Mouse (Mus musculus) kidney, adult 18-20 months (tissue): ENCODE data around the gene Tpx2.

Experiments used
- DNase-seq: peaks from one replicate; pipeline ENCODE4 v3.0.0; 2021

The Tpx2 gene

GRCm38 (mm10) chr2:152821023-152821422 lies 26.7 kb upstream of the Tpx2 start:
- peak; percentile 61 for DNase-seq

GRCm38 (mm10) chr2:152821566-152821965 lies 26.2 kb upstream of the Tpx2 start:
- DNase-seq: no peak

DNA sequence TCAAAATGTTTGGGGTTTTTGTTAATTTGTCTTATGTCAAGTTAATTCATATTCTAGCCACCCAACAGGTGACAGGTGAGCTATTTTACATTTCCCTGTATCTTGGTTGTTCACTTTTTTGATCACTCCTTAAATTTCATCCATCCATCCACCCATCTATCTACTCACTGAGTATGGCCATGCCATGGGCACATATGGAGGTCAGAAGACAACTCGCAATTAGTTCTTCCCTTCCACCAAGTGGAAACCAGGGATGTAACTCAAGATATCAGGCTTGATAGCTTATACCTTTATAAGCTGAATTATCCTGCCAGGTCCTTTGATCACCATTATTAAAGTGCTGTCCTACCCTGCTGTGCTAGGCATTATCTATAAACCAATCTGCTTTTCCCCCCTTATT lies 24.0 kb upstream of the Tpx2 start:
- DNase-seq: no peak

DNA sequence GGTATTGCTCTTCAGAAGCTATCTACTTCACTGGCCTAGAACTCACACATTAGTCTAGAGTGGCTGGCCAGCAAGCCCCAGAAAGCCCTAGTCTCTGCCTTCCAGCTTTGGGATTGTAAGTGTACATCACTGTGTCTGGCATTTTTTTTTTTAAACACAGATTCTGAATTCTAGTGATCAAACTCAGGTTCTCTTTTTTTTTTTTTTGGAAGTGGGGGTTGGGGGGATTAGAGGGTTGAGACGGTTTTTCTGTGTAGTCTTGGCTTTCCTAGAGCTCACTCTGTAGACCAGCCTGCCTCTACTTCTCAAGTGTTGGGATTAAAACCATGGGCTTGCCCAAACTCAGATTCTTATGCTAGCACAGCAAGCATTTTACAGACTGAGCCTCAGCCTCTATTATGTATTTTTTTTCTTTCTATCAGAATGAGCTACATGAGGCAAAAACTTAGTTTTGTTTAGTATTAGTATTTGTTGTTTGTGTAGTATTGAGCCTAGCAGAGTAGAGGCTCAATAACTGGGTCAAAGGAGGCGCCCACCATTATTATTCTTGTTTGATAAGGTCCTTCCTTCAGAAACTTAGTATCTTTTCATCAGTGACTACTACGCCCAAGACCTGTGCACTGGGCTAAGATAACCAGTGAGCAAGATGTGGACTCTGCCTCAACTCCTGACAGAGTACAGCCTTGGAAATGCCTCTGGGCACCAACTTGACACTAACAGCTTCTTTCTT lies 23.2 kb upstream of the Tpx2 start:
- DNase-seq: no peak

DNA sequence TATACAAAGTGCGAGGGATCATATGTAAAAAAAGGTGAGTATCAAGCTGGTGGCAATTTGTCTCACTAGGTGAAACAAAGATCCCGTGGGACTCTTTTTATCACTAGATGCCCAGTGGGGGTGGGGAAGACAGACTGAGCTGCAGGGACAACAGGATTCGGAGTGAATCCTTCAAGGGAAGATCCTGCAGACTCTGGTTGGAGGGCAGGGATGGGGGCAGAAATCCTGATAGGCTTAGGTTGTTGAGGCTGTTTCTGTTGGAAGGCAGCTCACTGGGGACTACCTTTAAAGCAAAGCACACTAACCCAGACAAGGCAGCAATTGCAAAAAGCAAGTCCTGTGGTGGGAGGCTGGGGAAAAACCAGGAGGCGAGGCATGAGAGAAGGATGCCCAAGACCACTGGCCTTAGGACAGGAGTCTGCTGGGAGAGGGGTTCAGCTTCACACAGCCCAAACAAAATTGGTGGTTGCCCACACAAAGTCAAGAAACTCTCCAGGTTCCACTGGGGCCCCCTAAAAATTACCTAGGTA lies 22.5 kb upstream of the Tpx2 start:
- DNase-seq: peak; percentile 8

DNA sequence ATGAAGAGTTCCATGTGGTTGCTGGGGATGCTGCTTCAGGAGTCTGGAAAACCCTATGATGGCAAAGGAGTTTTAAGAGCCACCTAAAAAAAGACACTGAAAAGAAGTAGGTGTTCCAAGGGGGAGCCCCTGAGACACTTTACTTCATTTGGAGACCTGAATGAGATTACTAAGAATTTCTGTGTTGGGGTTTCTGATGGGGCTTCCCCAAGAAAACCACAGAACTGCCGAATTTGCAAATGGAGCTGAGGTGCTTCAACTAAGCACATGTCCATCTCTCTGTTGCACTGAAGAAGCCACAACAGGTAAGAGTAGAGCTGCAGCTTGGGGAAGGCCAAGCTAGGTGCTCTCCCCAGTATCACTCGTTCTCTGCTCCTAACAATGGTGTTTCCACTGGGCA lies 22.1 kb upstream of the Tpx2 start:
- DNase-seq: no peak

- DNase-seq: no peak
Measured at GRCm38 (mm10) chr2:152826481-152826880, 21.3 kb upstream of the Tpx2 start.

GRCm38 (mm10) chr2:152827321-152828010 lies 20.3 kb upstream of the Tpx2 start:
- DNase-seq: peak; percentile 51

DNA sequence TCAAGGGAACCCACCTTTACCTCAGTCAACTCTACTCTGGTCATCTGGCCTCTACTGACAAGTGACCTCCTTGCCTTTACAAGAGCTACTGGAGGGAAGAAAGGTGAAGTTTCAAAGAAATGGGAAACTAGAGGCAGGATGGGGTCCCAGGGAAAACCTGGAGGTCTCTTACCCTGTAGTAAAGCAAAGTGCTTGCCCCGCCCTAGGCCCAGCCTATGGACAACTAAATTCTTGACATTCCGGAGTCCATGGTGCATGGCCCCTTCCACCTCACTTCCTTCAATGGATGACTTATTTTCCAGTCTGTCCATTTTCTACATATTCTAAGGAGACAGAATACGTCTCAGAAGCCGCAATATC lies 19.8 kb upstream of the Tpx2 start:
- DNase-seq: peak; percentile 75

GRCm38 (mm10) chr2:152828532-152828931 lies 19.2 kb upstream of the Tpx2 start:
- peak; percentile 75 for DNase-seq

DNA sequence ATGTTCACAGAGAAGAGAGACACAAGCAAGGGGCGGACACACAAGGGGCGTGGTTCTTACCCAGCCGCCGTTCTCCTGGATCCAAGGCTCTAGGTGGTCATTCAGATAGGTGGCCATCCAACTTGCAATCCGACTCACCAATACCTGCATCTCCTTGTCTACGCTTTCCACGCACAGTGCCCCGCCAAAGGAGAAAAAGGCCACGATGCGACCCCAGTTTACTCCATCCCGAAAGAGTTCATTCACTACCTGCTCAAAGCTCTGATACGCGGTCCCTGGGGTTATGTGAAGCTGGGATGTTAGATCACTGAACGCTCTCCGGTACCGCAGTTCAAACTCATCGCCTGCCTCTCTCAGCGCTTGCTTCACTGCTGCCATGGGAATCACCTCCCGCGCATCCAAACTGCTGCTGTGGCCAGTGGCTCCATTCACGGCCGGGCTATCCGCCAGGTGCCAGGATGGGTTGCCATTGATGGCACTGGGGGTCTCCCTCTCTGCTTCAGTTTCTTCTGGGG lies 18.3 kb upstream of the Tpx2 start:
- DNase-seq: peak; percentile 67

GRCm38 (mm10) chr2:152830021-152830921 lies 17.5 kb upstream of the Tpx2 start:
- peak; percentile 93 for DNase-seq

DNA sequence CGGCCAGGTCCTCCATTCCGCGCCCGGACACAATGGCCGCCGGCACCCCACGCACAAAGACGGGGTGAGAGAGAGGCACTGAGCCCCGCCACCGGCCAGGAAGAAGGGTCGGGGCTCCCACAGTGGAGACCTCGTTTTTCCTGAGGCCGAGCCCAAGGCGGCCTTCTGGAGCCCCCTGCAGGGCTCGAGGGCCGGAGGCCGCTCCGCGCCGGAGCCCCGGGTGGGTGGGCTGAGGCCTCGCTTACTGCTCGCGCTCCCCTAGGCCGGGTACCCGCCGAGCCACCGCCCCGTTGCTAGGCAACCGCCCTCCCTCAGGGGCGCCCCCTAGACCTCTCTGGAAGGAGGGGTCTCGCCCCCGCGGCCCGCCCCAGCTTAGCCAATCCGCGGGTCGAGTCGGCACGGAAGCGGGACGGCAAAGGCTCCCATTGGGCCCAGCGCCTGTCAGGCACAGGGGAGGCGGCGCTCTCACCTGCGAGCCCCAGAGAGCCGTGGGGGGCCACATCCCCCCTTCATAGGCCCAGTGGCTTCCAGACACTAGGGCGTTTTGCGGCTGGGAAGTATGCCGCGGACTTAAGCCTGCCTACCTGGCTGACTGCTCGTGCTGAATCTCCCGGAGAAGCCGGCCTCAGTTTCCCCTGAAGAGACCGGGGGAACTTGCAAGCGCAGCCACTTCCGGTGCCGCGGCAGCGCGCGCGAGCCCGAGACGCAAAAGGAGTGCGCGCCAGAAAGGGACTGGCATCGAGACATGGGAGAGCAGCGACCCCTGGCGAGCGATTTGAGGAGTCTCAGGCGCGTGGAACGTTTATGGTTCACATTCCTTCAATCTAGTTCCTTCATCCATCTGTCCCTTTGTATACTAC lies 16.5 kb upstream of the Tpx2 start, which contains the start of gene Bcl2l1:
TSS of gene Bcl2l1 (minus strand) at position 710 of the 860 bp plus-strand sequence.
- peak; percentile 99 for DNase-seq

DNA sequence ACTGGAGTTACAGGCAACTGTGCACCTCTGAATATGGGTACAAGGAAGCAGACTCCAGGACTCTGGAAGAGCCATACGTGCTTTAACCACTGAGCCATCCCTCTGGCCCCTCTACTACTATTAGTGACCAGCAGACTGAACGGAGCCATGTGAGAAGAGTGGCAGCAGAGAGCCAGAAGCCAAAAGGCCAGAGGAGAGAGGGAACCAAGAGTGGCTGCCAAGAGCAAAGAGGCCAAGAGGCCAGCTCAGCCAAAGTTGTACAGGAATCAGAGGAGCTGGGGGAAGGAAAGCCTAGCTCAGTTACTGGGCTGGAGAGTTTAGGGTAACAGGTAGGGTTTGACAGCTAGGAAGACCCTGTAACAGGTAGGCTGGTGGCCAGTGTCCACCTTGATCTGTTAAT lies 8.5 kb upstream of the Tpx2 start:
- DNase-seq: peak; percentile 26

DNA sequence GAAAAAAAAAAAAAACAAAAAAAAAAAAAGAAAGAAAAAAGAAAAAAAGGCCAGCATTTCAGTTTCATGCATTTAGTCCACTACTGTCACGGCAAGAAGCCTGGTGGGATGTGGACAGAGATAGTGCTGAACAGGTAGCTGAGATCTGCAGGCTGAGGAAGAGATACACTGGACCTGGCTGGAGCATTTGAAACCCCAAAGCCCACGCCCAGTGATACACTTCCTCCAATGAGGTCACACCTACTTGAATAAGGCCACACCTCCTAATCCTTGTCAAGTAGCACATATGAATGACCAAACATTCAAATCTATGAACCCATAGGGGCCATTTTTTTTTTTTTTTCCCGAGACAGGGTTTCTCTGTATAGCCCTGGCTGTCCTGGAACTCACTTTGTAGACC lies 5.0 kb upstream of the Tpx2 start:
- DNase-seq: no peak

- no peak for DNase-seq
Measured at GRCm38 (mm10) chr2:152847057-152847814, 528 bp upstream of the Tpx2 start.

DNA sequence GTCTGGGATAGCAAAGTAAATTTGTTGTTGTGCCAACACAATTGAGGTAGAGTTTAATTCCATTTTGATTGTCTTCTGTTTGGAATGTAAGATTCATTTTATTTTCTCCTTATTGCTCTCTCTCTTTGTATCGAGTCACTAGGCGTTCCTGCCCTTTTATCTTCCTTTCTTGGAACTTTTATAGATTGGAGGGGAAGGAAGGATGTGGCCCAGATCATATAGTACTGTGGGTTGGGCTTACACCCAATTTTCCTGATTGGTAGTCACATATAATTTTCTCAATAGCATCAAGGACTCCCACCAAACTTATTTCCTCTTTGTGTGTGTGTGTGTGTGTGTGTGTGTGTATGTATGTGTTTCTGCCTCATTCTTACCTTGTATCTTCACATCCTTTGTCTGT lies 702 bp downstream of the Tpx2 start:
- DNase-seq: no peak

- DNase-seq: no peak
Measured at GRCm38 (mm10) chr2:152859501-152859900, 11.7 kb downstream of the Tpx2 start.

DNA sequence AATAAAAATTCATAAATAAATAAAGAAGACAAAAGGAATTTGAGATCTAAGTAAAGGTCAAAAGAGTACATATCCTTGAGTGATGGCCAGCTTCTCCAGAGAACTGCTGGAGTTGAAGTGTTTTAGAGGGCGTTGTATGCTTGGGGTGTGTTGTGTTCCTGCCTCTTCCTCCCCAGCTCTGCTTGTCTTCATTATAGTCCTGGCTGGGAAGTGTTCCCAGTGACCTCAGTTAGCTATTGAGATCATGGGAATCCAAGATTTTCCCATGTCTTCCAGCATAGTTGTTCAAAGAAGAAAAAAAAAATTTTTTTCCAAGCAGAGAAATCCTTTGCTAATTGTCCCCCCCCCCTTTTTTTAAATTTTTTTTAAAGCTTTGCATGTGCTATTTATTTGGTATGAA lies 14.1 kb downstream of the Tpx2 start:
- no peak for DNase-seq

GRCm38 (mm10) chr2:152862638-152863037 lies 14.9 kb downstream of the Tpx2 start:
- no peak for DNase-seq

DNA sequence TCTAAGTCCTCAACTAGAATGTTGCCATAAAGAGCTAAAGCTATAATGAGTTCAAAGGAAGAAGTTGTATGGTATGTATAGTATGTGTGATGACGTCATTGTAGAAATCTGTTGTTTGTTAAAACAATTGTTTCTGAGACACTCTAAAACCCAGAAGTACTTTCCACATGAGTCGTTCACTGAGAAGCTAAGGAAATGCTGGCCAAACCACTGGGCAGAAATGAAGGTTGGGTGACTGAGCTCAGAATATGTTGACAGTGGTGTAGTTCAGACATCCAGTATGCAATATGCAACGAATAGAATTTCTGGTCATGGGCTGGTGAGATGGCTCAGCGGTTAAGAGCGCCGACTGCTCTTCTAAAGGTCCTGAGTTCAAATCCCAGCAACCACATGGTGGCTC lies 15.6 kb downstream of the Tpx2 start:
- DNase-seq: no peak
